Mouse (Mus musculus) intestine, postnatal 0 days (tissue): ENCODE measurements around the gene Pigs. TPM values are rescaled to one million over a fixed set of nuclear protein-coding genes. Genes with fewer than 3 reads are reported as not detected.
A peak's percentile ranks its signal among the peaks of the same experiment; 100 is the strongest.

ENCODE experiments used
- ATAC-seq: fragments of 200-750 bp; cut with Nextera tagmentation; 2 replicates; pipeline ENCODE4 v1.8.0; 2017; ENCODE audit warnings: mild to moderate bottlenecking, moderate TSS enrichment, moderate library complexity
- H3K27ac ChIP-seq: fragments of 300-500 bp; sonication (generic); 2 replicates; pipeline ENCODE4 v1.5.1; 2014; ENCODE audit warnings: mild to moderate bottlenecking, low read depth, low read length, moderate library complexity
- H3K27me3 ChIP-seq: fragments of 300-500 bp; sonication (generic); replicated peaks from 2 replicates; pipeline ENCODE4 v1.6.1; 2014; ENCODE audit warnings: low read length, mixed read lengths; ENCODE audit not compliant: control insufficient read depth, insufficient read depth
- H3K36me3 ChIP-seq: fragments of 300-500 bp; sonication (generic); 2 replicates; pipeline ENCODE4 v1.6.1; 2014; ENCODE audit warnings: mild to moderate bottlenecking, moderate library complexity; ENCODE audit not compliant: control insufficient read depth, insufficient read depth
- H3K4me1 ChIP-seq: fragments of 300-500 bp; sonication (generic); replicated peaks from 2 replicates; pipeline ENCODE4 v1.6.1; 2014; ENCODE audit warnings: antibody characterized with exemption, low read length, mixed read lengths; ENCODE audit not compliant: control insufficient read depth, insufficient read depth
- H3K4me2 ChIP-seq: fragments of 300-500 bp; sonication (generic); replicated peaks from 2 replicates; pipeline ENCODE4 v1.6.1; 2014; ENCODE audit warnings: low read depth, mild to moderate bottlenecking, moderate library complexity
- H3K4me3 ChIP-seq: fragments of 300-500 bp; sonication (generic); 2 replicates; pipeline ENCODE4 v1.5.1; 2014; ENCODE audit warnings: low read depth, low read length
- H3K9ac ChIP-seq: fragments of 300-500 bp; sonication (generic); 2 replicates; pipeline ENCODE4 v1.6.1; 2014; ENCODE audit warnings: mild to moderate bottlenecking, low read depth, low read length
- H3K9me3 ChIP-seq: fragments of 300-500 bp; sonication (generic); 2 replicates; pipeline ENCODE4 v1.6.1; 2016; ENCODE audit warnings: mixed run types; ENCODE audit not compliant: control insufficient read depth
- CTCF ChIP-seq: sonication (generic); IDR thresholded peaks from 2 replicates; pipeline ENCODE4 v1.5.1; 2016; ENCODE audit warnings: low read depth, mild to moderate bottlenecking, control low read depth, antibody characterized with exemption, moderate library complexity
- WGBS: fragments of 180-500 bp; shearing (Covaris S2); extraction: QIAGEN DNeasy Blood & Tissue Kit; methylation state at CpG from one replicate; pipeline ENCODE4 v1.1.7; 2014; 5-methylcytosine and 5-hydroxymethylcytosine counted together
- polyA plus RNA-seq: library from polyadenylated mRNA; unstranded; fragments of >200 nt; fragmentation: Nextera tagmentation; extraction: Ambion mirVana; gene quantifications from 2 replicates; pipeline ENCODE4 v1.2.1, GENCODE M21; 2015

Pigs gene
- polyA plus RNA-seq, 1 experiment from 2014 or later, result 58.6 TPM

- no peak for ATAC-seq
Measured at GRCm38 (mm10) chr11:78322076-78322831, 6.0 kb upstream of the Pigs start.

DNA sequence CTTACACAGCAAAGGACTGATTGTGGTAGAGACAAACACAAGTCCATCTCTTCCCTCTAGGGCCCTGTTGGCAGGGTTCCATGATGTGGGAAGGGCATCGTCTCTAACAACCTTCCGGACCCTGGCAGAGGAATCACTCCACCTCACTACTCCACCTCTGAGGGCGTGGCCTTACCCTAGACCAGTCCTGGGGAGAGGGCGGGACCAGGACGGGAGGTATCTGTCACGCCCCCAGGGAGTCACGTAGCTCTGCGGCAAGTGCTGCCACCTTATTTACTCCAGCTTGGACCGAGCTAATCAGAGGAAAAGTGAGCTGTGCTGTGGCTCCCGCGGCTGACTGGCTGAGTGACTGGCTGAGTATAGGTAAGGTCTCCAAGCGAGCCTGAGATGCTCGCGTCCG lies 5.4 kb upstream of the Pigs start, which contains the start of gene Aldoc:
TSS of gene Aldoc (plus strand) at position 109 of the 400 bp plus-strand sequence.
- Histone ChIP-seq H3K9ac (no peak within 1 kb of the TSS), H3K4me1 (no peaks in the 10 kb centered on the region), H3K4me3 (peak within 1 kb of the TSS; percentile 13; the same call in 1 of the 2 replicates), H3K36me3 (peaks cover 15% of the 10 kb centered on the region), H3K27me3 (no peaks in the 10 kb centered on the region), H3K27ac (no peak within 1 kb of the TSS), H3K4me2 (peak within 1 kb of the TSS; percentile 64), H3K9me3 (no peaks in the 10 kb centered on the region)
- 3% methylated on average over 15 of the region's 15 CpGs for WGBS
- peak; percentile 96 for ATAC-seq
- 0 out of 2 replicates have a peak, but pooled peaks have one; percentile 10 for TF ChIP-seq CTCF

More at GRCm38 (mm10) chr11:78322076-78322831, 6.0 kb upstream of the Pigs start:
- H3K9me3 ChIP-seq, result no peaks in the 10 kb centered on the region
- no peak for TF ChIP-seq CTCF
- no peaks in the 10 kb centered on the region for H3K27me3 ChIP-seq
- H3K9ac ChIP-seq, result no peak overlapping the region
- 46% methylated on average over 2 of the region's 2 CpGs for WGBS
- no peak overlapping the region for H3K27ac ChIP-seq
- peaks cover 21% of the 10 kb centered on the region for H3K36me3 ChIP-seq
- no peaks in the 10 kb centered on the region for H3K4me1 ChIP-seq
- no peak overlapping the region for H3K4me3 ChIP-seq
- H3K4me2 ChIP-seq, result peak overlapping the region; percentile 64

DNA sequence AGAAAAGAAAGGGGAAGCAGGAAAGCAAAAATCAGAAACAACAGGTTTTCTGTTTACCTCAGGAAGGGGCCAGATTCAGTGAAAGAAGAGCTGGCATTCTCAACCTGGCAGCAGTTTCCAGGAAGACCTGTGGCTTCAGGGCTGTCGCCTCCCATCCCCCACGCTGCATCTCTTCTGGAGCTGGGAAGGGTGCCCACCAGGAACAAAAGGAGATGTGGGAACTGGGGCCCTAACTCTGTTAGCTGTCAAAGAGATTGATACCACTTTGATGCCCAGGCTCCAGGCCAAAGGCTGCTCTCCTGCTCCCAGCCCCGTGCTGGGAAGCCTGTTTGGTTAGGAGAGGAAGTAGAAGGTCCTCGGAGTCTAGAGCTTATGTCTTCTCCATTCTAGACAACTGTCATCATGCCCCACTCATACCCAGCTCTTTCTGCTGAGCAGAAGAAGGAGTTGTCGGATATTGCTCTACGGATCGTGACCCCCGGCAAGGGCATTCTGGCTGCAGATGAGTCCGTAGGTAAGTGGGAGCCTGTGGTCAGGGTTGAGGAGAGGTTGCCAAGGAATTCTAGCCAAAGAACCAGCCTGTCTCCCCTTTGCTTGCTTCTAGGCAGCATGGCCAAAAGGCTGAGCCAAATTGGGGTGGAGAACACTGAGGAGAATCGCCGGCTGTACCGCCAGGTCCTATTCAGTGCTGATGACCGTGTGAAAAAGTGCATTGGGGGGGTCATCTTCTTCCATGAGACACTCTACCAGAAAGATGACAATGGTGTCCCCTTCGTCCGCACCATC lies 4.0 kb upstream of the Pigs start:
- no peak for TF ChIP-seq CTCF
- Histone ChIP-seq H3K27me3 (no peaks in the 10 kb centered on the region), H3K4me2 (no peak overlapping the region), H3K27ac (no peak overlapping the region), H3K4me1 (no peaks in the 10 kb centered on the region), H3K36me3 (peaks cover 9% of the 10 kb centered on the region), H3K4me3 (no peak overlapping the region), H3K9me3 (no peaks in the 10 kb centered on the region), H3K9ac (no peak overlapping the region)
- ATAC-seq, result no peak
- 88% methylated on average over 15 of the region's 15 CpGs for WGBS

DNA sequence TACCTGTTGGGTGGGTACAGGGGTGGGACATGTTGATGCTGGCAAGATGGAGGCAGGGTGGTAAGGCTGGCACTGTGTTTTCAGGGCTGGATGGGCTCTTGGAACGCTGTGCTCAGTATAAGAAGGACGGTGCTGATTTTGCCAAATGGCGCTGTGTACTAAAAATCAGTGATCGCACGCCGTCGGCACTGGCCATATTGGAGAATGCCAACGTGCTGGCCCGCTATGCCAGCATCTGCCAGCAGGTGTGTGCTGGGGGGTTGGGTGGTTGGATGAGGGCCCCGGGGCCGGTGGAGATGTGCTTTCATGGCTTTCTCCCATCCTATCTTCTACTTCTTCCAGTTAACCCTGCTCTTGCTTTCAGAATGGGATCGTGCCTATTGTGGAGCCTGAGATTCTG lies 3.2 kb upstream of the Pigs start:
- no peak overlapping the region for H3K9ac ChIP-seq
- no peak for TF ChIP-seq CTCF
- H3K27ac ChIP-seq, result no peak overlapping the region
- H3K36me3 ChIP-seq, result peaks cover 8% of the 10 kb centered on the region
- no peaks in the 10 kb centered on the region for H3K9me3 ChIP-seq
- no peak overlapping the region for H3K4me3 ChIP-seq
- H3K4me2 ChIP-seq, result no peak overlapping the region
- H3K4me1 ChIP-seq, result no peaks in the 10 kb centered on the region
- H3K27me3 ChIP-seq, result no peaks in the 10 kb centered on the region
- WGBS, result 94% methylated on average over 12 of the region's 12 CpGs
- no peak for ATAC-seq

- H3K4me1 ChIP-seq, result no peaks in the 10 kb centered on the region
- no peaks in the 10 kb centered on the region for H3K9me3 ChIP-seq
- no peaks in the 10 kb centered on the region for H3K27me3 ChIP-seq
- no peaks in the 10 kb centered on the region; the same call in 1 of the 2 replicates for H3K36me3 ChIP-seq
- H3K4me3 ChIP-seq, result no peak overlapping the region
- no peak for ATAC-seq
- no peak overlapping the region for H3K4me2 ChIP-seq
- WGBS, result 89% methylated on average over 4 of the region's 4 CpGs
- H3K27ac ChIP-seq, result no peak overlapping the region
- H3K9ac ChIP-seq, result no peak overlapping the region
- no peak for TF ChIP-seq CTCF
Measured at GRCm38 (mm10) chr11:78327215-78327614, 1.0 kb upstream of the Pigs start.

DNA sequence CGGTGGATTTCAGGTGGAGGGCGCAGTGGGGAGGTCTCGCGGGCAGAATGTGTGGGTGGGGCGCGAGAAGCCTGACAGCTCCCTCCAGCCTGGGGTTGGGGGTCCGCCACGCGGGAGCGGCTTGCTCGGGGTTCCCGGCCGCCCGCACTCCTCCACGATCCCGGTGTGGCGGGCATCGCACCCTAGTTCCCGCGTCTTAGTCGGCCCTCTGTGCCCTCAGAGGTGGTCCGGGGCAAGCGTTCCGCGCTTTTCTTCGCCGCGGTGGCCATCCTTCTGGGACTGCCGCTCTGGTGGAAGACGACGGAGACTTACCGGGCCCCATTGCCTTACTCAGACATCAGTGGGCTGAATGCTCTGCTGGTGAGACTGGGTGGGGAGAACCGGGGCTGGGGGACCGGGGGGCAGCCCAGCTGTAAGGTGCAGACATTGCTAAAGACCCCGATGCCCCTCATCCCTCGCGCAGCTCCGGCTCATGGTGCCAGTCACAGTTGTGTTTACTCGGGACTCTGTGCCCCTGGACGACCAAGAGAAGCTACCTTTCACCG lies 369 bp downstream of the Pigs start:
- WGBS, result under 1% methylated on average over 41 of the region's 41 CpGs
- Histone ChIP-seq H3K4me3 (peak overlapping the region; percentile 96), H3K4me1 (no peaks in the 10 kb centered on the region), H3K27ac (no peak overlapping the region), H3K9ac (peak overlapping the region; percentile 80), H3K4me2 (peak overlapping the region; percentile 90), H3K36me3 (peaks cover 6% of the 10 kb centered on the region), H3K27me3 (no peaks in the 10 kb centered on the region), H3K9me3 (no peaks in the 10 kb centered on the region)
- TF ChIP-seq CTCF, result no peak
- peak; percentile 44 for ATAC-seq
